ENCODE assay signal across 11 mouse cellular contexts in the genomic region with DNA sequence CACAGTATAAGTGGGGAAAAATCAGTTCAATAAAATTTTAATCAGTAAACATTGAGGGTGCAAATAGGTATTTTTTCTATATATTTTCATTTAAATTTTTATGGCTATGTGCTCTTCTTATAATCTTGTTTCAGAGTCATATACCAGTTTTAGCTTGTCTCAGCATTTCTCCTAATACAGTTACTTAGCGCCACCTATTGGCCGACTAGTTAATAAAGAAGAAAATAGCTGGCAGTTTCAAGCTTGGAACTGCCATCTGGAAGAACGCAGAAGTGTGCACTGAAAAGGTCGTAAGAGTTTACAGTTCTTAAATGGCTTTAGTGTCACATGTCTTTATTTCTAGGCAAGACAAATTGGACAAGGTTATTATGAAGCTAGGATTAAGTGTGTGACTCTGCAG.
DNase-seq lines count a peak whose midpoint lies in the region; ATAC-seq and TF ChIP-seq lines count a peak whose summit lies in the region.
"Had no signal": no experiment of that assay in that cellular context is flagged by ENCODE, and none has a peak within 500 bp of the region (broad histone marks: within the 10 kb centered on the region; RNA-seq: fewer than 3 reads in every experiment).

No protein-coding gene starts in this region.

- no peak overlapping the region for H3K9ac ChIP-seq in intestine, postnatal 0 days (ENCODE audit: low read depth, low read length)
- no peak overlapping the region for H3K9ac ChIP-seq in midbrain, embryonic 13.5 days (replicated peaks)
- H3K9ac ChIP-seq: heart, embryonic 15.5 days had no signal

- H3K4me2 ChIP-seq in intestine, postnatal 0 days (replicated peaks; ENCODE audit: low read depth) = no peak overlapping the region
- H3K4me2 ChIP-seq in midbrain, embryonic 13.5 days (replicated peaks) = no peak overlapping the region
- H3K4me2 ChIP-seq: heart, embryonic 15.5 days had no signal

- ATAC-seq in common myeloid progenitor, adult 5-6 weeks (replicated peaks; ENCODE audit: low read depth, poor library complexity, severe bottlenecking) = peak; percentile 63; the same call in 1 of the 2 replicates
- no peak for ATAC-seq in intestine, postnatal 0 days
- ATAC-seq in midbrain, embryonic 13.5 days = 0 out of 2 replicates have a peak, but pooled peaks have one; percentile 26
- ATAC-seq in megakaryocyte-erythroid progenitor cell, adult 5-6 weeks (replicated peaks; ENCODE audit: low FRiP score, low TSS enrichment, poor library complexity, severe bottlenecking) = no peak

- no peak overlapping the region for H3K4me3 ChIP-seq in intestine, postnatal 0 days (ENCODE audit: low read depth, low read length)
- no peak overlapping the region for H3K4me3 ChIP-seq in midbrain, embryonic 13.5 days (replicated peaks)
- H3K4me3 ChIP-seq: heart, embryonic 15.5 days; myocyte had no signal

- no peaks in the 10 kb centered on the region for H3K4me1 ChIP-seq in intestine, postnatal 0 days (replicated peaks; ENCODE audit: control insufficient read depth, insufficient read depth, low read length)
- H3K4me1 ChIP-seq in midbrain, embryonic 13.5 days (replicated peaks) = no peaks in the 10 kb centered on the region
- H3K4me1 ChIP-seq: heart, embryonic 15.5 days had no signal

- DNase-seq in cerebellum, adult 18-20 months = peak; percentile 41 to 57
- no peak for DNase-seq in cerebellum, adult 9-11 months
- peak; percentile 35 for DNase-seq in right cerebral cortex, adult 18-20 months
- DNase-seq in right cerebral cortex, postnatal 36 days (ENCODE audit: low spot score in 2 of 2) = no peak

- H3K27me3 ChIP-seq in intestine, postnatal 0 days (replicated peaks; ENCODE audit: control insufficient read depth, insufficient read depth, low read length) = no peaks in the 10 kb centered on the region
- H3K27me3 ChIP-seq in midbrain, embryonic 13.5 days = peaks cover 6% of the 10 kb centered on the region; the same call in 1 of the 2 replicates
- H3K27me3 ChIP-seq: heart, embryonic 15.5 days had no signal

- no peak overlapping the region for H3K27ac ChIP-seq in intestine, postnatal 0 days (ENCODE audit: low read depth, low read length)
- H3K27ac ChIP-seq in midbrain, embryonic 13.5 days = no peak overlapping the region
- H3K27ac ChIP-seq: heart, embryonic 15.5 days had no signal

- no peaks in the 10 kb centered on the region for H3K9me3 ChIP-seq in intestine, postnatal 0 days (ENCODE audit: control insufficient read depth)
- no peaks in the 10 kb centered on the region for H3K9me3 ChIP-seq in midbrain, embryonic 13.5 days
- H3K9me3 ChIP-seq: heart, embryonic 15.5 days had no signal

- 7% methylated on average over 4 of the region's 4 CpGs for WGBS in intestine, postnatal 0 days
- 12% methylated on average over 4 of the region's 4 CpGs for WGBS in midbrain, embryonic 13.5 days

- H3K36me3 ChIP-seq in intestine, postnatal 0 days (ENCODE audit: control insufficient read depth, insufficient read depth) = no peaks in the 10 kb centered on the region
- no peaks in the 10 kb centered on the region for H3K36me3 ChIP-seq in midbrain, embryonic 13.5 days
- H3K36me3 ChIP-seq: G1E; heart, embryonic 15.5 days had no signal

- peak; percentile 83 for TF ChIP-seq CTCF in intestine, postnatal 0 days (IDR thresholded peaks at IDR 0.05; ENCODE audit: low read depth)

Comparison
In these comparisons a context has a peak if more than half of its experiments do, and no peak if none do; other contexts are left out.
1. DNase-seq: peak in cerebellum, adult 18-20 months (2 of 2) and right cerebral cortex, adult 18-20 months (single experiment); none in cerebellum, adult 9-11 months (single experiment) and right cerebral cortex, postnatal 36 days (0 of 2).
2. ATAC-seq: peak in common myeloid progenitor, adult 5-6 weeks (single experiment) and midbrain, embryonic 13.5 days (single experiment); none in intestine, postnatal 0 days (single experiment) and megakaryocyte-erythroid progenitor cell, adult 5-6 weeks (single experiment).